Mouse (Mus musculus) lung, adult 2 months (tissue): ENCODE measurements around the gene Psme4.

Source experiments
- CTCF ChIP-seq: fragments of 200-500 bp; IDR thresholded peaks from 2 replicates; pipeline ENCODE4 v1.5.1; 2011; ENCODE audit warnings: mild to moderate bottlenecking, low read length, control low read depth; ENCODE audit not compliant: insufficient read depth
- POLR2A ChIP-seq: fragments of 200-500 bp; IDR thresholded peaks from 2 replicates; pipeline ENCODE4 v1.6.1; 2011; ENCODE audit warnings: low read depth, mild to moderate bottlenecking, control low read depth, low read length, borderline replicate concordance; ENCODE audit errors: extremely low read depth

GRCm38 (mm10) chr11:30770817-30771216 lies 709 bp upstream of the Psme4 start:
- no peak for TF ChIP-seq POLR2A
- TF ChIP-seq CTCF: no peak
